Mouse (Mus musculus) thymus, postnatal 4 days (tissue): ENCODE results near the gene Olfr628.
"Not testable (repeated sequence)": the region's sequence is repeated elsewhere in the genome, so short reads cannot be mapped to it uniquely, and the experiment has no call there.

Experiments
- DNase-seq: peaks from one replicate; pipeline ENCODE4 v3.0.0; 2021

Olfr628 gene

DNA sequence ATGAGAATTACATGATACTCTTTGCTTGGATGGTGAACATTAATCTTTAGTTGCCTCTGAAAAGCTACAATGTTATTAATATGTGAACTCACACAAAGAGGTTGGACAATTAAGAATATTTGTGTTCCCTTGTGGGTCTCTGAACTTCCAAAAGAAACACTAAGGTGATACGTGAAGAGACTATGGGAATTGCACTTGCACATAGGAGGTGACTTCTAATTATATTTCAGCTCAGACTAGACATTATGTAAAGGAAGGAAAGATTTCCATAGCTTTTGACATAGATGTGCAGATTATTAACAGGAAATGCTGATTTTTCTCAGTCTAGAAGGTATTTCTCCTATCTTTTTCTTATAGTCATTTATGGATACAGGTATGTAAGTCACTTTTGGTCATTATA lies at the start of gene Olfr628:
Gene Olfr628, plus strand, starts transcription at position 301 of the 400 bp plus-strand sequence.
- DNase-seq, result no peak

DNA sequence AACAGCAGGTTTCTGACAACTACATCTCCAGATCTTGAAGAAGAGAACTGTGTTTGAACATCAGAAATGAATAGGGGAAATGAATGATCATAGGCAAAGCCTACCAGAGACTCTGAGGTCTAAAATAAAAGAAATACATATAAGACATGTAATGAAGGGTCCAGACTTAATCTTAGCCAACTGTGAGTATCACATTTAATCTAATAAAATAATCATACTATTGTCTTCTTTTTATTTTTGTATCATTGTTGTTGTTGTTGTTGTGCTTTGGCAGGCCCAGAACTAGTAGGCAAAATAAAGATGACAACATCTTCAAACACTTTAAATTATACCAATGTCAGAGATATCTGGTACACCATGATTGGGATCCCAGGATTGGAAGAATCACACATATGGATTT lies 47.8 kb upstream of the Olfr628 start, which contains the start of gene Olfr625-ps1:
Gene Olfr625-ps1, plus strand, starts transcription at position 301 of the 400 bp plus-strand sequence.
- no peak for DNase-seq

- no peak for DNase-seq
Measured at GRCm38 (mm10) chr7:103699469-103699868, 30.7 kb upstream of the Olfr628 start.

GRCm38 (mm10) chr7:103712024-103712423 lies 18.1 kb upstream of the Olfr628 start:
- DNase-seq, result peak; percentile 24

DNA sequence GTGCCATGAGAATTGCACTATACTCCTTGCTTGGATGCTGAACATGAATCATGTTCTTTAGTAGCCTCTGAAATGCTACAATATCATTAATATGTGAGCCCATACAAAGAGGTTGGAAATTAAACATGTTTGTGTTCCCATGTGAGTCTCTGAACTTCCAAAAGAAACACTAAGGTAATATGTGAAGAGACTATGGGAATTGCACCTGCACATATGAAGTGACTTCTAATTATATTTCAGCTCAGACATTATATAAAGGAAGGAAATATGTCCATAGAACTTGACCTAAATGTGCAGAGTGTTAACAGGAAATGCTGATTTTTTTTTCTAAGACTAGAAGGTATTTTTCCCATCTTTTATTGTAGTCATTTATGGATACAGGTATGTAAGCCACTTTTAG lies 15.8 kb upstream of the Olfr628 start, which contains the start of gene Olfr243:
Gene Olfr243, plus strand, starts transcription at position 301 of the 400 bp plus-strand sequence.
- DNase-seq, result no peak

- not testable (repeated sequence) for DNase-seq
Measured at GRCm38 (mm10) chr7:103716398-103716797, 13.8 kb upstream of the Olfr628 start.

GRCm38 (mm10) chr7:103744843-103745242 lies 14.7 kb downstream of the Olfr628 start, which contains the start of gene Olfr629:
Olfr629 (minus strand) TSS chr7:103744943.
- no peak for DNase-seq

DNA sequence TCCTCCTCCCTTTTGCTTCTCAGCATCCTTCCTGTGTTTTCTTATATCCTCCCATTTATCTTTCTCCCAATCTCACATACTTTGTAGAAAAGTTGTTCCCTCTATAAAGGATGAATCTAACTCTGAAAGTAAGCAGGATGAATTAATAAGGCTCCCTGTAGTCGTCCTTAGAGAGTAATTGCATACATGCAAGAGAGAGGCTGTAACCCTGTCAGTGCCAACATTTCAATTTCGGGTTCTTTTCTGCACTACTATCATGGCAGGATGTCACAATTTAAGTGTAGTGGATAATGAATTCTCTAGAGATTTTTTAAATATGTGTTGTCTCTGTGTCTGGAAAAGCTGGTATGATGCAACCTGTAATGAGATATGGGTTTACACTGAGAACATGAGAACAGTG lies 27.1 kb downstream of the Olfr628 start, which contains the start of gene Olfr630:
Gene Olfr630, minus strand, starts transcription at position 101 of the 400 bp plus-strand sequence.
- no peak for DNase-seq

GRCm38 (mm10) chr7:103762212-103762611 lies 32.0 kb downstream of the Olfr628 start:
- not testable (repeated sequence) for DNase-seq

DNA sequence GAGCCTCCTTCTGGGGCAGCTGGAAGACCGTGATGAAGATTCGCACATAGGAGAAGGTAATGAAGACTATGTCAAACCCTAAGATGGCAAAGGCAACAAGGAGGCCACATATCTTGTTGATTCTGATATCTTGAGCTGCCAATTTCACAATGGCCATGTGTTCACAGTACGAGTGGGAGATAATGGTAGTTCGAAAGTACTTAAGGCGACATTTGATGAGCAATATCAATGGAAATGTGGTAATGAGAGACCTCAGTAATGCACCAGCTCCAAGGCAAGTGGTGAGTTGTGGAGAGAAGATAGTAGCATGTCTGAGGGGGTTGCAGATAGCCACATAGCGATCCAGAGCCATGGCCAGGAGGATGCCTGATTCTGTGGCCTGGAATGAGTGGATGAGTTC lies 37.5 kb downstream of the Olfr628 start:
- DNase-seq, result not testable (repeated sequence)

DNA sequence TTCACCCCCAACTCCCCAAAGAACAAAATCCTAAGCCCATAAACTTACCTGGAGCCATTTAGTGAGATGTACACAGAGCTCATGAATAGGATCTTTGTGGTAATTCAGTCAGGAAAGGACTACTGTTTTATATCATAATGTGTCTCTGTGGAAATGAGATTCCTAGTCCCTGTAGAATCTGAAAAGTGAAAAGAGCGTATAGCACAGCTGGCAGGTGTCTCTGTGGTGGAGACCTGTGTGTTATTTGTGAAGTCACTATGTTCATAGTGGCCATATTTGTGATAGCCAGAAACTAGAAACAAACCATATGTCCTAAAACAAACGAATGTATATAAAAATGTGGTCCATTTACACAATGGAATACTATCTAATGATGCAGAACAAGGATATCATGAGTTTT lies 41.3 kb downstream of the Olfr628 start, which contains the start of gene Olfr69:
Gene Olfr69, minus strand, starts transcription at position 101 of the 400 bp plus-strand sequence.
- no peak for DNase-seq

DNA sequence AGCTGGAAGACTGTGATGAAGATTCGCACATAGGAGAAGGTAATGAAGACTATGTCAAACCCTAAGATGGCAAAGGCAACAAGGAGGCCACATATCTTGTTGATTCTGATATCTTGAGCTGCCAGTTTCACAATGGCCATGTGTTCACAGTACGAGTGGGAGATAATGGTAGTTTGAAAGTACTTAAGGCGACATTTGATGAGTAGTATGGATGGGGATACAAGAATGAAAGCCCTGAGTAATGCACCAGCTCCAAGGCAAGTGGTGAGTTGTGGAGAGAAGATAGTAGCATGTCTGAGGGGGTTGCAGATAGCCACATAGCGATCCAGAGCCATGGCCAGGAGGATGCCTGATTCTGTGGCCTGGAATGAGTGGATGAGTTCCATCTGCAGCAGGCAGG lies 47.5 kb downstream of the Olfr628 start:
- not testable (repeated sequence) for DNase-seq

GRCm38 (mm10) chr7:103779598-103779997 lies 49.4 kb downstream of the Olfr628 start, which contains the start of gene Olfr68:
Olfr68 (minus strand) TSS chr7:103779698.
- DNase-seq, result no peak
